Mouse (Mus musculus): ENCODE results near the gene Tcp10a. TPM values are rescaled to one million over a fixed set of nuclear protein-coding genes. Genes with fewer than 3 reads are reported as not detected.

Gene Tcp10a
- polyA plus RNA-seq, 1 experiment from 2014 or later, result not detected

Other genes with a start within 250 kb of the Tcp10a start
- gene Rps6ka2, start 154.5 kb upstream of the Tcp10a start, polyA plus RNA-seq (2015; fragmentation: Nextera tagmentation; extraction: Ambion mirVana), result 1.1 and 1.3 TPM in 2 replicates
- gene Ttll2, start 28.1 kb downstream of the Tcp10a start, polyA plus RNA-seq (2015; fragmentation: Nextera tagmentation; extraction: Ambion mirVana), result 0.05 and 0.07 TPM in 2 replicates
- gene Gm49630, start 47.3 kb downstream of the Tcp10a start, polyA plus RNA-seq (2015; fragmentation: Nextera tagmentation; extraction: Ambion mirVana), result not detected in 2 replicates
- gene Unc93a2, start 60.8 kb downstream of the Tcp10a start, polyA plus RNA-seq (2015; fragmentation: Nextera tagmentation; extraction: Ambion mirVana), result 0.53 and 0.73 TPM in 2 replicates

Measured in liver, embryonic 15.5 days (tissue).